Mouse (Mus musculus): Measurements from ENCODE around the gene Pip5k1b. TPM values are rescaled to one million over a fixed set of nuclear protein-coding genes. Genes with fewer than 3 reads are reported as not detected.

Gene Pip5k1b
- total RNA-seq, 1 experiment from 2014 or later: 31.2 TPM

- no peak for DNase-seq
These were observed 138.6 kb downstream of the Pip5k1b start for GRCm38 (mm10) chr19:24416975-24417658.

- DNase-seq: no peak
These were observed 139.7 kb downstream of the Pip5k1b start for GRCm38 (mm10) chr19:24415778-24416621.

- DNase-seq: no peak
These were observed 146.7 kb downstream of the Pip5k1b start for GRCm38 (mm10) chr19:24408863-24409564.

- peak; percentile 60 for DNase-seq
These were observed 151.0 kb downstream of the Pip5k1b start for GRCm38 (mm10) chr19:24404716-24405115.

GRCm38 (mm10) chr19:24403245-24403644 lies 152.4 kb downstream of the Pip5k1b start:
- DNase-seq: no peak

- DNase-seq: peak; percentile 17
These were observed 161.8 kb downstream of the Pip5k1b start for GRCm38 (mm10) chr19:24393920-24394319.

GRCm38 (mm10) chr19:24391519-24392251 lies 164.0 kb downstream of the Pip5k1b start:
- no peak for DNase-seq

GRCm38 (mm10) chr19:24386956-24387865 lies 168.5 kb downstream of the Pip5k1b start:
- DNase-seq: peak; percentile 13

GRCm38 (mm10) chr19:24378470-24378869 lies 177.2 kb downstream of the Pip5k1b start:
- no peak for DNase-seq

GRCm38 (mm10) chr19:24371763-24372640 lies 183.7 kb downstream of the Pip5k1b start:
- DNase-seq: no peak

GRCm38 (mm10) chr19:24368419-24368818 lies 187.3 kb downstream of the Pip5k1b start:
- no peak for DNase-seq

GRCm38 (mm10) chr19:24367722-24368121 lies 187.9 kb downstream of the Pip5k1b start:
- no peak for DNase-seq

GRCm38 (mm10) chr19:24366747-24367146 lies 188.9 kb downstream of the Pip5k1b start:
- no peak for DNase-seq

- DNase-seq: no peak
These were observed 192.9 kb downstream of the Pip5k1b start for GRCm38 (mm10) chr19:24362626-24363321.

- no peak for DNase-seq
These were observed 196.4 kb downstream of the Pip5k1b start for GRCm38 (mm10) chr19:24359270-24359669.

GRCm38 (mm10) chr19:24352298-24352959 lies 203.2 kb downstream of the Pip5k1b start:
- DNase-seq: no peak

- DNase-seq: no peak
These were observed 211.2 kb downstream of the Pip5k1b start for GRCm38 (mm10) chr19:24344501-24344900.

- no peak for DNase-seq
These were observed 212.9 kb downstream of the Pip5k1b start for GRCm38 (mm10) chr19:24342786-24343185.

Measured in adrenal gland, postnatal 25 days (tissue).